Mouse (Mus musculus): ENCODE data around the gene Slc25a11.

GRCm38 (mm10) chr11:70638714-70639278 is 8.5 kb downstream of the Slc25a11 start, which contains the start of gene Gp1ba:
- peak; percentile 28; the same call in 1 of the 2 replicates for TF ChIP-seq GATA1 (IDR thresholded peaks at IDR 0.05; ENCODE audit: low read length)
- no peak for TF ChIP-seq TAL1 (IDR thresholded peaks at IDR 0.05; ENCODE audit: low read length)
